Mouse (Mus musculus) lung, adult 2 months (tissue): ENCODE measurements around the gene Ing2. TPM values are rescaled to one million over a fixed set of nuclear protein-coding genes. Genes with fewer than 3 reads are reported as not detected.

Experiments
- DNase-seq: peaks from one replicate; pipeline ENCODE4 v3.0.0; 2022
- H3K4me1 ChIP-seq: fragments of 200-500 bp; 2 replicates; pipeline ENCODE4 v1.6.1; 2011; ENCODE audit warnings: low read length; ENCODE audit not compliant: control insufficient read depth, insufficient read depth
- H3K4me3 ChIP-seq: fragments of 200-500 bp; replicated peaks from 2 replicates; pipeline ENCODE3; 2011; ENCODE audit warnings: low read depth, mild to moderate bottlenecking, control low read depth, low read length; ENCODE audit errors: extremely low read depth
- CTCF ChIP-seq: fragments of 200-500 bp; IDR thresholded peaks from 2 replicates; pipeline ENCODE4 v1.5.1; 2011; ENCODE audit warnings: mild to moderate bottlenecking, low read length, control low read depth; ENCODE audit not compliant: insufficient read depth
- POLR2A ChIP-seq: fragments of 200-500 bp; IDR thresholded peaks from 2 replicates; pipeline ENCODE4 v1.6.1; 2011; ENCODE audit warnings: low read depth, mild to moderate bottlenecking, control low read depth, low read length, borderline replicate concordance; ENCODE audit errors: extremely low read depth
- WGBS: fragments of 180-500 bp; shearing (Covaris S2); methylation state at CpG from one replicate; pipeline ENCODE4 v1.1.7; 2018; 5-methylcytosine and 5-hydroxymethylcytosine counted together
- polyA plus RNA-seq: library from polyadenylated mRNA; depleted of rRNA; stranded (reverse); fragments of >200 nt; gene quantifications from 2 replicates; pipeline ENCODE4 v1.2.3, GENCODE M21; 2012

Gene Ing2
- polyA plus RNA-seq, 1 experiment: 6.4 TPM

- no peak for DNase-seq
- 4% methylated on average over 15 of the region's 15 CpGs for WGBS
- H3K4me1 ChIP-seq: peaks cover 4% of the 10 kb centered on the region; the same call in 1 of the 2 replicates
- peak overlapping the region; percentile 61 for H3K4me3 ChIP-seq
- TF ChIP-seq POLR2A (no peak), CTCF (no peak)
Observed at GRCm38 (mm10) chr8:47676224-47676623, 868 bp upstream of the Ing2 start.

DNA sequence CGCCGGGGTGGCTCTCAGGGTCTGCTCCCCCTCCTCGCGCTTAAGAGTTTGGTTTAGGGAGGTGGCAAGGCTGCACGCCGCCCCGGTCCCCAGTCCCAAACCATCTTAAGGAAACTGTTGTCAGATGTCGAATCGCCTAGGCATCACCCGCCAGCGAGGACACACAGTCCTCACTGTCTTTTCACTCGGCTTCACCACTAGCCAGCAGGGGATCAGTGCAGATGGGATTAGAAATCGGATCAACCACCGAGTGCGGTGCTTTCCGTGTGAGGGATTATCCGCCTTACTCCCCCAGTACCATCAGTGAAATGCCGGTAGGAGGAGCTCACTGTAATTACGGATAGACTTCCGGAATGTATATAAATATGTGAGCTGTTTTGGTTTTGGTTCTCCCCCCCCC, 430 bp upstream of the Ing2 start:
- DNase-seq: no peak
- TF ChIP-seq POLR2A (peak; percentile 25; the same call in 1 of the 2 replicates), CTCF (no peak)
- Histone ChIP-seq H3K4me3 (peak overlapping the region; percentile 94), H3K4me1 (peaks cover 4% of the 10 kb centered on the region; the same call in 1 of the 2 replicates)
- 0% methylated on average over 20 of the region's 20 CpGs for WGBS

- H3K4me1 ChIP-seq: peaks cover 4% of the 10 kb centered on the region; the same call in 1 of the 2 replicates
- TF ChIP-seq POLR2A: no peak
- TF ChIP-seq CTCF: no peak
- WGBS: under 1% methylated on average over 46 of the region's 59 CpGs
- H3K4me3 ChIP-seq: peak overlapping the region; percentile 94
- DNase-seq: no peak
Observed at GRCm38 (mm10) chr8:47674140-47674776, 1.1 kb downstream of the Ing2 start.

GRCm38 (mm10) chr8:47673317-47674139, 1.8 kb downstream of the Ing2 start:
- peak; percentile 95 for DNase-seq
- Histone ChIP-seq H3K4me1 (peaks cover 4% of the 10 kb centered on the region; the same call in 1 of the 2 replicates), H3K4me3 (peak overlapping the region; percentile 94)
- TF ChIP-seq CTCF (no peak), POLR2A (peak; percentile 51; the same call in 1 of the 2 replicates)
- under 1% methylated on average over 48 of the region's 53 CpGs for WGBS

DNA sequence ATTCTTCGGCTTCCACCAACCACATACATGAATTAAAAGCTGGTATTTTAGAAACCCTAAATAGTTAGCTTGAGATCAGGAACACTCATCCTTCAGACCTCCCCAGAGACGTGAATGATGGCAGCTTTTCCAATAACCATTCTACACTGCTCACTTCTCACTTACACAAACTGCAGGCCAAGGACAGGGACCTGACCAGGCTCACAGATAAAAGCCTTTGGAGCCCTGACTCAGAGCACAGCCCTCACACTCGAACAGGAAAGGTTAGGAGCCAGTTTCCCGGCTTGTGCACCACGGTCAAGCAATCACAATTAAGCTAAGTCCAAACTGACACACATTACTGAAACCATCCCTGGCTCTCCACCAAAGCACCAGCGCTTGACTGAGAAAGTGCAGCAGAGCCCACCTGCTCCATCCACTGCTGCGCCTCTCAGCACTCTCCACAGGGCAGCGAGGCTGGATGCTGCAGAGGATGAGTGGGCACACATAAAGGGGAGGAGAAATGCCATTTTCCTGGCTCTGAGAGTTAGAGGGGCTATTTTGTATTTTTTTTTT, 11.0 kb downstream of the Ing2 start:
- DNase-seq: no peak
- Histone ChIP-seq H3K4me1 (no peaks in the 10 kb centered on the region), H3K4me3 (no peak overlapping the region)
- TF ChIP-seq POLR2A (no peak), CTCF (no peak)
- 82% methylated on average over 8 of the region's 8 CpGs for WGBS

DNA sequence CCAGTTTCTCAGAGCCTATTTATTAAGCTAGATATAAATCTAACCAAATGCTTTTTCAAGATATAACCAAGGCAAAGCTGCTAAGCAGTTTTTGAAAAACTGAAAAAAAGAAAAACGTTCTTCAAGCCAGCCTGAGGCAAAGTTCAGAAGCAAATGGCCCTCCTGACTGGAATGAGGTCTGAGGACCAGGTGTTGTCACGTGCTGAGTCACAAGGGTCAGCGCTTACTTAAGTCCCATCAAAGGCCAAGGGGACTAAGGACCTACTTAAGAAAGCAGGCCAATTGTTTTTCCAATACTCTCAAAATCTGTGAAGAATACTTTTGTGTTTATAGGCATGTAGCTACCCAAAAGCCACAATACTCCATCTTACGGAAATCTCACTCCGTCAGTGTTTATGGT, 12.2 kb downstream of the Ing2 start:
- Histone ChIP-seq H3K4me1 (no peaks in the 10 kb centered on the region), H3K4me3 (no peak overlapping the region)
- TF ChIP-seq CTCF (no peak), POLR2A (peak; percentile 18; the same call in 1 of the 2 replicates)
- no peak for DNase-seq
- WGBS: 67% methylated on average over 5 of the region's 5 CpGs

DNA sequence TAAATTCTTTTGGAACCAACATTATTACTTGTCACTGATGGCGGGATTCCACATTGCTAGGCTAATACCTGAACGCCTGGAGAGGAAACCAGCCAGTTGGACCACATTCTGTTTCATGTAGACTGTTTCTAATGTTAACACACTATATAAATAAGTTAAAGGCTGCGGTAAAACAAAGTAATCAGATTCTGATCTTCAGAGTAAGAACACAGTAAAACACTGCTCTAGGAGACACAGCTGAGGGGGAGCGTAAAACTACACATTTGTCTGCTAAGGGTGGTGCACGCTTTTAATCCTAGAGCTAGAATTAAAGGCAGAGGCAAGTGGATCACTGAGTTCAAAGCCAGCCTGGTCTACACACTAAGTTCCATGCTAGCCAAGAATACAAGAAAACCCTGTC, 12.6 kb downstream of the Ing2 start:
- DNase-seq: no peak
- no peak overlapping the region for H3K4me3 ChIP-seq
- H3K4me1 ChIP-seq: no peaks in the 10 kb centered on the region
- 76% methylated on average over 5 of the region's 5 CpGs for WGBS
- no peak for TF ChIP-seq CTCF
- TF ChIP-seq POLR2A: no peak

- 94% methylated on average over 7 of the region's 7 CpGs for WGBS
- H3K4me3 ChIP-seq: no peak overlapping the region
Observed at GRCm38 (mm10) chr8:47660394-47660793, 15.0 kb downstream of the Ing2 start.

GRCm38 (mm10) chr8:47659463-47659862, 15.9 kb downstream of the Ing2 start:
- WGBS: 87% methylated on average over 5 of the region's 5 CpGs
- DNase-seq: no peak
- no peak overlapping the region for H3K4me3 ChIP-seq
- TF ChIP-seq CTCF: no peak
- TF ChIP-seq POLR2A: no peak
- H3K4me1 ChIP-seq: no peaks in the 10 kb centered on the region

More at GRCm38 (mm10) chr8:47660394-47660793, 15.0 kb downstream of the Ing2 start:
- no peak for DNase-seq
- H3K4me1 ChIP-seq: no peaks in the 10 kb centered on the region
- no peak for TF ChIP-seq POLR2A
- no peak for TF ChIP-seq CTCF
